Mouse (Mus musculus) bone marrow, adult 2 months (tissue): ENCODE measurements around the gene Tmem129.

Source experiments
- CTCF ChIP-seq: fragments of 200-500 bp; IDR thresholded peaks from 2 replicates; pipeline ENCODE4 v1.5.1; 2011; ENCODE audit warnings: low read length, control low read depth; ENCODE audit not compliant: control insufficient read depth, insufficient read depth
- POLR2A ChIP-seq: fragments of 200-500 bp; IDR thresholded peaks from 2 replicates; pipeline ENCODE4 v1.6.1; 2011; ENCODE audit warnings: low read depth, mild to moderate bottlenecking, control low read depth, low read length, borderline replicate concordance; ENCODE audit not compliant: control insufficient read depth

- TF ChIP-seq CTCF = no peak
- TF ChIP-seq POLR2A = no peak
Observed at GRCm38 (mm10) chr5:33688278-33689220, 30.3 kb upstream of the Tmem129 start.
